Mouse (Mus musculus) cerebral cortex, adult 2 months (tissue): Measurements from ENCODE around the gene Senp8.

Source experiments
- WGBS: fragments of 180-500 bp; shearing (Covaris S2); methylation state at CpG from one replicate; pipeline ENCODE4 v1.1.7; 2018; 5-methylcytosine and 5-hydroxymethylcytosine counted together

The Senp8 gene

DNA sequence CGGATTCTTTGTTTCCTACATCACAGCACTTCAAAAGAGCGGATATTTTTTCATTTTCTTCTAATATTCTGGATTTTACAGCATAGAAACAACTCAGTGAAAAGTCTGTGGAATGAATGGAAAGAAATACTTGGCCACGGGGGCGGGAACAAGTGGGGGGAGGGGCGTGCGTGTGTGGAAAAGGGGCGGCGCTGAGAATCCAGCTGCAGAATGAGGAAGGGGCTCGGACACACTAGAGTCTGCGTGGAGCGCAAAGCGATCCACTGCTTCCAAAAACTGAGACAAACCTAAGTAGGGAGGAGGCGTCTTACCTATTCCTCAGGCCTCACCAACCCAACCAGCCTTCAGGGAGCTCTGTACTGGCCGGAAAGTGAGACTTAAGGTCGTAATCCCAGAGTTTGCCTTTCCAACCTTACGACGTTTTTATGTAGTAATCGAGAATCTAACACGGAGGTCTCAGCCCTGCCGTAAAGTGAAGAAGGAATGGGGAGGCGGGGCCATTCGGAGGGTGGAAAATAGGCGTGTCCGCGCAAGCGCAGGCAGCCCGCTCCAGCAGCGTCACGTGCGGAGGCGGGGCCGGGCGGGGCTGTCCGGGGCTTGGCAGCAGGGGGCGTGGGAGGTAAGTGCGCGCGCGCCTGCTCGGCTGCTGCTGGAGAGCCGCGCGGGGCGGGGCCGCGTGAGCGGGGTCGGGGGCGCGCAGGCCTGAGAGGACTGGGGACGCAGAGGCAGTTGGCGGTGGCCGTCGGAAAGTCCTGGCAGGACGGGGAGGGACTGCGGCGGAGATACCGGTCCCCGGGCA is at the start of gene Senp8, which contains the start of gene Myo9a:
Gene Senp8, minus strand, starts transcription at position 444 of the 799 bp plus-strand sequence.
Gene Myo9a, plus strand, starts transcription at position 630 of the 799 bp plus-strand sequence.
- under 1% methylated on average over 59 of the region's 59 CpGs for WGBS

DNA sequence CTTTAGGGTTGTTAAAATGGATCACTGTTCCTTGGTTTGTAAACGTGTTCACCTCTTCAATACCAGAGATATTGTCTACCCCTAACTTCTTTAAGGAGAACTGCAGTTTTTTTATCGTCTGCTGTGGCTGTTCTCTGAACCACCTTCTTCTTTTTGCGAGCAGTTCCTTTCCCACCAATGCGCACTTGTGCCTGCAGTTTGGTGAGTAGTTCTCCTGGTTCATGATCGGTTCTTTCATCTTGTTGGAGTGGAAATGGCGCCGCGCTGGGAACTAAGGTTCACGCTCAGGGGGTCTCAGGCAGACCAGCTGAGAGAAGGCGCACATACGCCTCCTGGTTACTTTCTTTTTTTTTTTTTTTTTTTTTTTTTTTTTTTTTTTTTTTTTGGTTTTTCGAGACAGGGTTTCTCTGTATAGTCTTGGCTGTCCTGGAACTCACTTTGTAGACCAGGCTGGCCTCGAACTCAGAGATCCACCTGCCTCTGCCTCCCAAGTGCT is 16.5 kb upstream of the Senp8 start:
- 90% methylated on average over 12 of the region's 13 CpGs for WGBS

DNA sequence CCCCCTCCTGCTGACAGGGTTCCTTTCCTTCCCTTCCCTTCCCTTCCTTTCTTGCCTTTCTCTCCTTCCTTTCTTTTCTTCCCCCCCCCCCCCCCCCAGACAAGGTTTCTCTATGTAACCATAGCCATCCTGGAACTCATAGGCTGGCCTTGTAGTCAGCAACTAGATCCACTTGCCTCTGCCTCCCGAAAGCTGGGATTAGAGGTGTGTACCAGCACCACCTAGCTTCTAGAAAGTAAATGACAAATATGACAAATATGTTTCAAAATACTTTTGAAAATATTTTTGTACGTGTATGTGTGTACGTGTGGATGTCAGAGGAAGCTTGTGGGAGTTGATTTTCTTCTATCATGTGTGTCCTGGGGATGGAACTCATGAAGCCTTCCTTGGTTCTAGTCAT is 10.0 kb upstream of the Senp8 start:
- 44% methylated on average over 3 of the region's 3 CpGs for WGBS

DNA sequence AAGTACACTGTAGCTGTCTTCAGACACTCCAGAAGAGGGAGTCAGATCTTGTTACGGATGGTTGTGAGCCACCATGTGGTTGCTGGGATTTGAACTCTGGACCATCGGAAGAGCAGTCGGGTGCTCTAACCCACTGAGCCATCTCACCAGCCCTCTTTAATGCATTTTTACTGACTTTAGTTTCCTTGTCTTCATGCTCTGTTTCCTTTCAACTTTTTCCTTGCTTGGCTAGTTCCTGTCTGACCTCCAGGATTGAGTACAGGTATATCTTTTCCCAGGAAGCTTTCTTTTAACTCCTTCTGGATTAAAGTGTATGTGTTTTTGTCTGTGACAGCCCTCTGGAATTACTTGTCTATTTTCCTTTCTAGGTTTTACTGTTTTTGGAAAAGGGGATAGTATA is 6.5 kb upstream of the Senp8 start:
- 96% methylated on average over 3 of the region's 3 CpGs for WGBS

GRCm38 (mm10) chr9:59755199-59755598 is 4.7 kb upstream of the Senp8 start:
- WGBS, result 34% methylated on average over 2 of the region's 2 CpGs

DNA sequence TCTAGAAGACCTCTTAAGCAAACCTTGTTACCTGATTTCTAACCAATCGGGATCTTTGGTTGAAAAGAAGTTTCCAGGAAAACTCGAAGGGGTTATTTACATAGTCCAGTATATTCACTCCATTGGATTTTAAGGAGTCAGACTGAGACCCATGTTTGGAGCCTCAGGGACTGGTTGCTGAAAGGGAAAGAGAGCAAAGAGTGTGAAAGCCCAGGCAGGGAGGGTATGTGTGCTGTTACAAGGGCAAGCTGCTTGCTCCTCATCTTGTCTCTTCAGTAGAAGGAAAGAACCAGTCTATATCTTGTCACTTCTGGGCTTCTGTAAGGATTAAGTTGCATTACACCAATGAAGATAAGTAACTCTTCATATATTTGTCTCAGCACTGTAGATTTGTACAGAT is 1.5 kb upstream of the Senp8 start:
- WGBS, result 3% methylated on average over 2 of the region's 2 CpGs

DNA sequence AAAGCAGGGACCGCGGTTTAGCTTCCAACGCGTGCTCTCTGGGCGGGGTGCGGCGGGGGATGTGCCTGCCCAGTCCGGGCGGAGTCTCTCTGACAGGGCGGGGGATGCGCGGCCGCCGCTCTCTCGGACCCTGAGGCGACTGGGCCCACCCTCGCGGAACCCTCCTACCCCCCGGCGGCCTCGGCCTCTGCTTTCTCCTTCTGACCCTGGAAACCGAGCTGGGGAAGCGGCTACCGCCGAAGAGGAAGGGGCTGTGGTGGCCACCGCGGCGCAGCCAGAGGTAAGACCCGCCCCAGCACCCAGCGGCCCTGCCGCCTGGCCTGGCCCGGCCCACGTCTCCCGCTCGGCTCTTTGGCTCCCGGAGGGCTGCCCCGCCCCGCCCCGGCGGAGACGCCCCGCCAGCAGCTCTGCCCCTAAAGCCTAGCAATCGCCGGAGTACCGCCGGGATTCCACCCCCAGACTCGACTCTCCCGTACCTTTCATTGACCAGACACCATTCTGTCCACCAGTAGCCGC is 614 bp upstream of the Senp8 start:
- WGBS, result under 1% methylated on average over 47 of the region's 49 CpGs

GRCm38 (mm10) chr9:59749581-59750265 is 787 bp downstream of the Senp8 start:
- 18% methylated on average over 12 of the region's 12 CpGs for whole genome bisulfite sequencing

GRCm38 (mm10) chr9:59748969-59749368 is 1.5 kb downstream of the Senp8 start:
- 73% methylated on average over 11 of the region's 11 CpGs for WGBS

DNA sequence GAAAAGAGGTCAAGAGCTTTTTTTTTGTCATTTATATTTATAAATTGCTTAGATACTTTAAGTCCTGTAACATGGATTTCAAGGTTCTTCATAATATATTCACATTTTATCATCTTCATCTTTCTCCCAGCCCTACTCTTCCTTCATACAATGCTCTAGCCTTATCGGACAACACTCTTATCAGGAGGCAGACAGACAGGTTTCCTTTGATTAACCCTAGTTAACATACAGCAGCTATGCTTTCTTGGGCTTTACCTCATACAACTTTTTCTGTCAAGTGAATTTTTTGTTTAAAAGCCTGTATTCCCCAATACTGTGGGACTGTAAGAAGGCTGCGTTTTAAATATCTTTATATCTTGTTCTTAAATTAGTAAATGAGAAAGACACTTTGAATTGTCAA is 2.1 kb downstream of the Senp8 start:
- 75% methylated on average over 2 of the region's 2 CpGs for WGBS

- WGBS, result 95% methylated on average over 3 of the region's 3 CpGs
Measured at GRCm38 (mm10) chr9:59743903-59744302, 6.6 kb downstream of the Senp8 start.

DNA sequence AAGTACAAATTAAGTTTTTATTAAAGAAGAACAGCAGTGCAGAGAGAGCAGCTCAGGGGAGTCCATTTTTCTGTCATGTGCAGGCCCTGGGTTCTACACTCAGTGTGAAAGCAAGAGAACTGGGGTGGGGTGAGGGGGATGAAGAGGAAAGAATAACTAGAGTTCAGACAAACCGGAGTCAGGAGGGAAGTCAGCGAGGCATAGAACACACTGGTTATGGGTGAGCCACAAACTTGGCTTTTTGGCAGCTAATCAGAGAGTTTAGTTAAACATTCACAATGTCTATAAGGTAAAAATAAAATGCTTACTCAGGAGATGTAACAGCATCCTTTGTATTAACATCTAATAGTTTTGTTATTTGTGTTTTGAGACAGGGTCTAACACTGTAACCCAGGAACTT is 9.9 kb downstream of the Senp8 start:
- 89% methylated on average over 2 of the region's 2 CpGs for WGBS

- WGBS, result 80% methylated on average over 4 of the region's 4 CpGs
Measured at GRCm38 (mm10) chr9:59735394-59735793, 15.1 kb downstream of the Senp8 start.

DNA sequence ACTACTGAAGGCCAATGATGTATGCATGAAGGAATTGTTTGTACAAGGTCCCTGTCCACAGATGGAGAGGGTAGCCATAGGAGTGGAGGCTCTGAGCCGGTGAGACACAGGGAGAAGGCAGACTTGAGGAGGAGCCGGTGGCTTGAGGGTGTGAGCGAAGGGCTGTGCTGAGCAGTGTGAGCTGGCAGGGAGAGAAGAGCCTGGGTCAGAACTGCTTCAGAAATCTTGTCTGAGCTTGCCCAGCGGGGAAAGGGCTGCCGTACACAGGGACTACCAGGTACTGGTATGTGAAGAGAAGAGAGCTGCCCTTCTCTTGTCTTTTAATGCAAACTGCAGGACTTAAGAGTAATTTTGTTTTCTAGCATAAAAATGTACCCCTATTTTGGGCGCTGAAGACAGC is 17.4 kb downstream of the Senp8 start:
- 80% methylated on average over 6 of the region's 6 CpGs for WGBS

GRCm38 (mm10) chr9:59731136-59731535 is 19.4 kb downstream of the Senp8 start:
- 88% methylated on average over 5 of the region's 5 CpGs for WGBS

GRCm38 (mm10) chr9:59727569-59728286 is 22.8 kb downstream of the Senp8 start:
- 87% methylated on average over 11 of the region's 11 CpGs for WGBS

- 90% methylated on average over 10 of the region's 10 CpGs for WGBS
Measured at GRCm38 (mm10) chr9:59725515-59725914, 25.0 kb downstream of the Senp8 start.

DNA sequence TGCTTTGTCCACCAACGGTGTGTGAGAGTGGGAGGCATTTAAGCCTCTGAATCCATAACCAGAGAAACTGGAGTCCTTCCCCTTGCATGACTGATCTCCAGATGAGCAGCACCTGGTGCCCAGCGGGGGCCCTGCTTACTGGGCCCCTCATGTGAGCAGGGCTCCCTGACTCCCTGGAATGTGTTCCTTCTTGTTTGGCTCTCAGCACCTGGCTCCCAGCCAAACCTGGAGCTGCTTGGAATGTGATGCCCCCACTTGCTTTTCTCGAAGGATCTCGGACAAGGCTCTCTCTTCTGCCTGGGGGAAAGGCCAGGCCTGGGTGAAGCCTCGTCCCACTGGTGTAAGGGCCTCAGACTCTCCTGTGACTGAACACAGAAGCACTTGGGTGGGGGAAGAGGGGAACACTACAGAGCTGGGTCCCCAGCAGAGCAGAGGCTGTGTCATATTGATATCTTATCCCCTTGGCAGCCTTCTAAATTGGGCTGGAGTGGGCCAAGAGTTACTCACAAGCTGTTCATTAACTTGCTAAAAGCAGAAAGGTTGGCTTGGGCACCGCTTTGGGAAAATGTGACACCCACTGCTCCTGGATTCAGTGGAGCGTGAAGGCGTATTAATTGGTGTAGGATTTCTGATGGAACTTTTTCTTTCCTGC is 26.6 kb downstream of the Senp8 start:
- WGBS, result 36% methylated on average over 8 of the region's 8 CpGs

GRCm38 (mm10) chr9:59723096-59723657 is 27.3 kb downstream of the Senp8 start:
- WGBS, result 9% methylated on average over 10 of the region's 10 CpGs

DNA sequence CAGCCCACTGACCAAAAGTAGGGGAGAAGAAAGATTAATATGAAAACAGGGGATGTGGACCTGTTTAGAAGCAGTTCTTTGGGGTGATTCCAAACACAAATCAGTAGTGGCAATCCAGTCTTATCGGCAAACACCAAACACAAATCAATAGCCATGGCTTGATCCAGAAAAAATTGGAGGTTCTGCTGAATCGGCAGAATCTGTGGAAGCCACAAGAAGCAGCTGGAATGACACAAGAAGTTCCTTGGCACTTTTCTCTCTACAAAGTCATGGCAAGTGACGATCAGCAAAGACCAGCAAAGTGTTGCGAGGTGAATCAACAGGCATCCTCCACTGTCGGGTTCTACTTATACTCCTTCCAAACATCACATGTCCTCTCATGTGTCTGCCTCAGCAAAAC is 29.4 kb downstream of the Senp8 start:
- WGBS, result 80% methylated on average over 5 of the region's 5 CpGs

DNA sequence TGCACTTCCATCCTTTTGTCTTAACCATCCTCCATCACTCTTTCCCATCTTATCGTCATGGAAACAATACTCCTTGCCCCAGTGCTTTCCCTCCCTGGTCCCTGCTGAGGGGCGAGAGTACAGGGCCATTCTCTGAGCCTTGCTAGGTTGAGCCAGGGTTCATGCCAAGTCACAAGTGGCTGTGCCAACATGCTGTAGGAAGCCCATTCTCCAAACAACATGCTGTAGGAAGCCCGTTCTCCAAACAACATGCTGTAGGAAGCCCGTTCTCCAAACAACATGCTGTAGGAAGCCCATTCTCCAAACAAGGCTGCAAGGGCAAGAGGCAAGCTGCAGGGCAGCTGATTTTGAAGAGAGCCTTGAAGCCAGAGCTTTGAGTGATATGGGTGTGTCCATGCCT is 32.3 kb downstream of the Senp8 start:
- WGBS, result 72% methylated on average over 4 of the region's 4 CpGs
